9 mouse cellular contexts compared by ENCODE assay signal in the genomic region with DNA sequence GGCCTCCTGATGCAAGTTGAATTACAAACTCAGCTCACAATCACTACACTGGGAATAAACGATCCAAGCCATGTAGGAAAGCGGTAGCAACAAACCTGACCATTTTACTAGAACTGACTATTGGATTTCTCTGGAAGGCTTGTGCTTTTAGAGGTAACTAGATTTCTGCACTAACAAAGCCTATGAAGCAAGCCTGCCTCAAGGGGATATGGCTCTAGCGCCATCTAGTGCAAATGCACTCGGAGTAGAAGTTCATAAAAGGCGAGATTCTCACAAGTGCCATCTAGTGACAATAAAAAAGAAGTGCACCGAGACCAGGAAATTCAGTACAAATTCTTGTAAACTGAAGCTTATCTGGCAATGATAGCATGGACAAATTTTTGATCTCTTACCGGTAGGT.
DNase-seq lines count a peak whose midpoint lies in the region; ATAC-seq and TF ChIP-seq lines count a peak whose summit lies in the region.
"Had no signal": no experiment of that assay in that cellular context is flagged by ENCODE, and none has a peak within 500 bp of the region (broad histone marks: within the 10 kb centered on the region; RNA-seq: fewer than 3 reads in every experiment).

No protein-coding gene starts in this region.

- no peak overlapping the region for H3K27ac ChIP-seq in gastrocnemius, adult 2 months
- H3K27ac ChIP-seq in kidney, adult 2 months (ENCODE audit: insufficient read depth, low read depth, low read length), result no peak overlapping the region
- no peak overlapping the region for H3K27ac ChIP-seq in neural tube, embryonic 11.5 days (ENCODE audit: low read depth, low read length)
- H3K27ac ChIP-seq: embryonic facial prominence, embryonic 12.5 days had no signal

- H3K4me2 ChIP-seq in neural tube, embryonic 11.5 days (ENCODE audit: low read depth), result no peak overlapping the region
- H3K4me2 ChIP-seq: embryonic facial prominence, embryonic 12.5 days had no signal

- peak; percentile 96 for TF ChIP-seq CTCF in Patski (IDR thresholded peaks at IDR 0.05)
- TF ChIP-seq CTCF in gastrocnemius, adult 2 months (IDR thresholded peaks at IDR 0.05), result peak; percentile 86
- peak; percentile 70 for TF ChIP-seq CTCF in kidney, adult 2 months (conservative IDR thresholded peaks at IDR 0.05; ENCODE audit: insufficient read depth, insufficient read length, low read depth, low read length)

- DNase-seq in 3134 (ENCODE audit: extremely low read depth, insufficient read length, low spot score), result peak; percentile 26
- DNase-seq in Patski (ENCODE audit: low read depth, low spot score), result peak; percentile 20
- DNase-seq in cerebellum, postnatal 36 days, result peak; percentile 66 to 73
- peak; percentile 53 for DNase-seq in gastrocnemius, adult 2 months
- DNase-seq in kidney, adult 2 months, result peak; percentile 74
- peak; percentile 73 for DNase-seq in left cerebral cortex, postnatal 4 days
- DNase-seq in neural tube, embryonic 11.5 days (ENCODE audit: low spot score), result peak; percentile 70
- peak; percentile 4 for DNase-seq in yolk sac, embryonic 10.5 days (ENCODE audit: low spot score)

- POLR2A ChIA-PET in Patski (lab: Charles Lee), result no interaction called here

- intact Hi-C loops in gastrocnemius, adult 2 months (cut with DNase I), result loop anchor here (10.0 kb wide), 1 partner anchor 271 kb away; no protein-coding TSS in a partner anchor
- intact Hi-C loops in left cerebral cortex, postnatal 4 days (cut with DNase I), result loop anchor here (5.0 kb wide), 1 partner anchor 1656 kb away; no protein-coding TSS in a partner anchor

- no peak for TF ChIP-seq POLR2A in kidney, adult 2 months (IDR thresholded peaks at IDR 0.05; ENCODE audit: low read depth, low read length)

- CTCF ChIA-PET in Patski (lab: Charles Lee), result interaction anchor here (0.6 to 1.2 kb wide), 4 partner anchors 8 to 29 kb away, joined by 3 to 4 read pairs (median 3); no protein-coding TSS in a partner anchor

- in situ Hi-C loops in Patski (cut with MboI; ENCODE audit: low pct_unique_long_range_greater_than_20kb), result loop anchor here (25.0 kb wide), 1 partner anchor 1651 kb away; no protein-coding TSS in a partner anchor

- peak; percentile 44 for ATAC-seq in Patski
- peak; percentile 55; the same call in 1 of the 2 replicates for ATAC-seq in neural tube, embryonic 11.5 days (ENCODE audit: insufficient read depth, low FRiP score, low TSS enrichment)

- WGBS in kidney, adult 2 months, result 15% methylated on average over 7 of the region's 7 CpGs
- WGBS in neural tube, embryonic 11.5 days, result 24% methylated on average over 7 of the region's 7 CpGs

- no peak overlapping the region for H3K4me3 ChIP-seq in gastrocnemius, adult 2 months
- H3K4me3 ChIP-seq in kidney, adult 2 months (ENCODE audit: insufficient read depth, low read depth, low read length), result no peak overlapping the region
- H3K4me3 ChIP-seq in neural tube, embryonic 11.5 days (ENCODE audit: low read depth, low read length), result no peak overlapping the region
- H3K4me3 ChIP-seq: embryonic facial prominence, embryonic 12.5 days had no signal

- H3K27me3 ChIP-seq in Patski, result peaks cover 15% of the 10 kb centered on the region
- H3K27me3 ChIP-seq in kidney, adult 2 months (replicated peaks; ENCODE audit: control insufficient read depth, insufficient read depth, low read length), result no peaks in the 10 kb centered on the region
- no peaks in the 10 kb centered on the region for H3K27me3 ChIP-seq in neural tube, embryonic 11.5 days (ENCODE audit: control insufficient read depth, insufficient read depth, low read length)
- H3K27me3 ChIP-seq: embryonic facial prominence, embryonic 12.5 days had no signal

- no peaks in the 10 kb centered on the region for H3K9me3 ChIP-seq in neural tube, embryonic 11.5 days (ENCODE audit: control insufficient read depth, low read length)
- H3K9me3 ChIP-seq: embryonic facial prominence, embryonic 12.5 days had no signal

- H3K36me3 ChIP-seq in kidney, adult 2 months (ENCODE audit: control insufficient read depth, insufficient read depth, low read length), result no peaks in the 10 kb centered on the region
- no peaks in the 10 kb centered on the region for H3K36me3 ChIP-seq in neural tube, embryonic 11.5 days (ENCODE audit: control insufficient read depth, insufficient read depth, low read length)
- H3K36me3 ChIP-seq: embryonic facial prominence, embryonic 12.5 days had no signal

- no peaks in the 10 kb centered on the region for H3K4me1 ChIP-seq in kidney, adult 2 months (ENCODE audit: control insufficient read depth, insufficient read depth, low read length)
- H3K4me1 ChIP-seq in neural tube, embryonic 11.5 days (ENCODE audit: control insufficient read depth, insufficient read depth, low read length), result no peaks in the 10 kb centered on the region
- H3K4me1 ChIP-seq: embryonic facial prominence, embryonic 12.5 days had no signal

- no peak overlapping the region for H3K9ac ChIP-seq in neural tube, embryonic 11.5 days (ENCODE audit: low read length)
- H3K9ac ChIP-seq: embryonic facial prominence, embryonic 12.5 days had no signal

Comparison
In these comparisons a context has a peak if more than half of its experiments do, and no peak if none do; other contexts are left out.
1. DNase-seq: peak in every context shown above with its lines; median percentile 74 in kidney, adult 2 months; 73 in left cerebral cortex, postnatal 4 days; 70 in neural tube, embryonic 11.5 days; 70 in cerebellum, postnatal 36 days; 53 in gastrocnemius, adult 2 months; 26 in 3134; 20 in Patski; 4 in yolk sac, embryonic 10.5 days.